Mouse (Mus musculus): ENCODE data around the gene Sim2. TPM values are rescaled to one million over a fixed set of nuclear protein-coding genes. Genes with fewer than 3 reads are reported as not detected.

Sim2 gene
- not detected for total RNA-seq (2023)

DNA sequence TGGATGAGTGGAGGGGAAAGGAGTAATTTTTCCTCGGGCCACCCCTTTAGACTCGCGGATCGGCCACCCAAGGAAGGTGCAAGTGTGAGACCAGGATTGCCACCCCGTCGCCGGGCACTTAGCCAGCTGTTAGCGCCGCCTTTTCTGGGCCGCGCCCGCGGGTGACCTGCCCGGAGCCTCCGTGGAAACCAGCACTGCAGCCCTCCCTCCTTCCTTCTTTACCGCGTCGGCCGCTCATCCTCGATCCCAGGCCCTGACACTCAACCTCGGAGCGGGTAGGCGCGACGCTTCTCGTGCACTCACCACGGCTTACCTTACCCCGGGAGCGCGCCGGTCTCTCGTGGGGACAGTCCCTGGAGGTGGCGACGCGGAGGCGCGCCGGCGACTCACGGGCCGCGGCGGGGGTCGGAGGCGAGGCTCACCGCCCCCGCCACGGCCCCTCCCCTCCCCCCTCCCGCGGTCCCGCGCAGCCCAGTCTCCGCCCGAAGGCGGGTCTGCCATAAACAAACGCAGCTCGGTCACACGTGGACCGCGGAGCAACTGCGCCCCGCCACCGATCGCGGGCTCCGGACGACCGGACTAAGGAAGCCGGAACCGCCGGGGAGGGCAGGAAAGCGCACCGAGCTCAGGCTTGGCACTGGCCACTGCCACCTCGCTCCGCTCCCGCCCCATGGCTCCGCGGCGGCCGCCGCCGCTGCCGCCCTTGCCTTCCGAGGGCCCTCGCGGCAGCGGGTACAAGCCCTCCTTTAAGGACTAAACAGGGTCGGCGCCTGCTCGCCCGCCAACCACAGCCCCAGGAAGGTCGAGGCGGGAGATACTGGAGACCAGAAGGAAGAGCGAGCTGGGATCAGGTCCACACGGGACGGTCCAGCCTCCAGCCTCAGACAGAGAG, at the start of gene Sim2:
TSS of gene Sim2 (plus strand) at position 221 of the 892 bp plus-strand sequence.

Other genes with a start within 250 kb of the Sim2 start
- gene Chaf1b, start 201.0 kb upstream of the Sim2 start, total RNA-seq (2023): 1 to 10 TPM; 3.8 to 5.6 TPM
- gene Cldn14, start 76.1 kb upstream of the Sim2 start, total RNA-seq (2023): not detected
- 10 to 100 TPM; 47.1 to 50.7 TPM for gene Hlcs, start 228.6 kb downstream of the Sim2 start, total RNA-seq (2023)
- under 1 TPM; 0.73 to 0.79 TPM for gene Ripply3, start 243.5 kb downstream of the Sim2 start, total RNA-seq (2023)

Data from monocyte, adult 59 days (primary cell).